Mouse (Mus musculus): ENCODE data around the gene Abcb8. TPM values are rescaled to one million over a fixed set of nuclear protein-coding genes. Genes with fewer than 3 reads are reported as not detected.

Abcb8 gene
- polyA plus RNA-seq, 1 experiment from 2014 or later: 55.0 TPM

DNA sequence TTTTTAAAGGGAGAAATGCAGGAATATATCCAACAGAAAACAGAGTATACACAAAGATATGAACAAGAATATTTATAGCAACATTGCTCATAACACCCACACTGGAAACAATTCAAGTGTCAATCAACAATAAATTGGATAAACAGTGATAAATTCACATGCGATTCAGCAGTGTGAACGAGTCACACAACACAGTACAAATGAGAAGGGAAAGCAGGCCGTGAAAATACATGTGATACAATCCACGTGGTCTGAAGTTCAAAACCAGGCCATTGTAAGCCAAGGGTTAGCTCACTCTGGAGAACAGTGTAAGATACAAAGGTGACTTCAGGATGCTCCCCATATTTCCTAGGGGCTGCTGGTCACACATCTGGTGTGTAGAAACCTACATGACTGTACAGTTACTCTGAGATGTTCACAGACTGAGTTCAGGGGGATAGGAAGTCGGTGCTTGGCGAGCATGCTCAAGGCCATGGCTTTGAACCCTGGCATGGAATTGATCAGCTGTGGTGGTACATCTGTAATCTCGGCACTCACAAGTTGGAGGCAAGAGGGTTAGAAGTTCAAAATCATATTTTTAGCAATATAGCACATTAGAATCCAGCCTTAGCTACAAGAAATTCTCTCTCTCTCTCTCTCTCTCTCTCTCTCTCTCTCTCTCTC is 18.7 kb upstream of the Abcb8 start:
- Histone ChIP-seq H3K9ac (ENCODE audit: low read depth, low read length) (no peak overlapping the region), H3K9me3 (ENCODE audit: control insufficient read depth, low read length) (no peaks in the 10 kb centered on the region), H3K27me3 (ENCODE audit: control insufficient read depth, insufficient read depth, low read length) (no peaks in the 10 kb centered on the region), H3K27ac (ENCODE audit: low read depth, low read length) (no peak overlapping the region), H3K4me3 (ENCODE audit: low read length) (no peak overlapping the region), H3K4me2 (replicated peaks; ENCODE audit: low read depth, low read length) (no peak overlapping the region), H3K36me3 (ENCODE audit: control insufficient read depth, insufficient read depth, low read length) (no peaks in the 10 kb centered on the region), H3K4me1 (ENCODE audit: control insufficient read depth, insufficient read depth, low read length) (no peaks in the 10 kb centered on the region)
- 67% methylated on average over 7 of the region's 7 CpGs for WGBS
- ATAC-seq (ENCODE audit: low FRiP score, low TSS enrichment): no peak

DNA sequence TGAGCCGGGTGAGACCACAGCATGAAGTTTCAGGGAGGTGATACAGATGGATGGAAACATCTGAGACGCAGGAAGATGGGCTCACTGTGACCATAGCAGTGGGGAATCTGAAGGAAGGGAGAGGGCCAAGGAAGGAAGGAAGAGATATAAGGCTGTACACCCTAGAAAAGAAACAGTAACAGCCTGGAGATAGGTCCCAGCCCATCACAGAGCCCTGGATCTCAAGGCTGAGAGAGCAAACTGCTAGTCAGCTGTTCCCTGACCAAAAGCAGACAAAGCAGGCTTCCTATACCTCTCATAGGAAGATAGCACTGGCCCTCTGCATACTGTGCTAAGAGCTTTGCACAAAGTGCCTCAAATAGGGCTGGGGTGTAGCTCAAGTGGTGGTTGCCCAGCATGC is 14.8 kb upstream of the Abcb8 start:
- Histone ChIP-seq H3K4me2 (replicated peaks; ENCODE audit: low read depth, low read length) (no peak overlapping the region), H3K36me3 (ENCODE audit: control insufficient read depth, insufficient read depth, low read length) (no peaks in the 10 kb centered on the region), H3K9ac (ENCODE audit: low read depth, low read length) (no peak overlapping the region), H3K27me3 (ENCODE audit: control insufficient read depth, insufficient read depth, low read length) (no peaks in the 10 kb centered on the region), H3K27ac (ENCODE audit: low read depth, low read length) (no peak overlapping the region), H3K4me1 (ENCODE audit: control insufficient read depth, insufficient read depth, low read length) (0 out of 2 replicates have a peak, but pooled peaks cover 4% of the 10 kb centered on the region), H3K9me3 (ENCODE audit: control insufficient read depth, low read length) (no peaks in the 10 kb centered on the region), H3K4me3 (ENCODE audit: low read length) (no peak overlapping the region)
- WGBS: 75% methylated on average over 2 of the region's 2 CpGs
- no peak for ATAC-seq (ENCODE audit: low FRiP score, low TSS enrichment)

DNA sequence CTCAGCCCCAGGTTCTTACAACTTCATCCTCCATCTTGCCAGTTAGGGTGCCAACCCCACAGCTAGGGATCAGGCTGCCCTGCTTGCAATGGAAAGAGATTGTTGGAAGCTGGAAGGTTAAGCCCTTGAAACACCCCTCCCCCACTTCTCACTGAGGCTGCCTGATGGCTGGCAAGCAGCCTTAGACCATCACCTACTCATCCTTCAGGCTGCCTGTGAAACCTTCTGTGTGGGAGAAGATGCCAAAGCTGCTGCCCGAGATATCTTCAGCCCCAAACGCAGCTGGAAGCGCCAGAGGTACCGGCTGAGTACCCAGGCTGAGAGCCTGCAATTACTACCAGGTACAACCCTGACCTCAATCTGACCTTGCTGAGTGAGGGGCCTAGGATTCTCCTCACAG is 14.0 kb upstream of the Abcb8 start:
- Histone ChIP-seq H3K4me1 (ENCODE audit: control insufficient read depth, insufficient read depth, low read length) (0 out of 2 replicates have a peak, but pooled peaks cover 9% of the 10 kb centered on the region), H3K36me3 (ENCODE audit: control insufficient read depth, insufficient read depth, low read length) (no peaks in the 10 kb centered on the region), H3K27me3 (ENCODE audit: control insufficient read depth, insufficient read depth, low read length) (no peaks in the 10 kb centered on the region), H3K9ac (ENCODE audit: low read depth, low read length) (no peak overlapping the region; the same call in 1 of the 2 replicates), H3K27ac (ENCODE audit: low read depth, low read length) (no peak overlapping the region), H3K9me3 (ENCODE audit: control insufficient read depth, low read length) (no peaks in the 10 kb centered on the region), H3K4me2 (replicated peaks; ENCODE audit: low read depth, low read length) (no peak overlapping the region), H3K4me3 (ENCODE audit: low read length) (no peak overlapping the region)
- WGBS: 66% methylated on average over 4 of the region's 4 CpGs
- ATAC-seq (ENCODE audit: low FRiP score, low TSS enrichment): no peak

DNA sequence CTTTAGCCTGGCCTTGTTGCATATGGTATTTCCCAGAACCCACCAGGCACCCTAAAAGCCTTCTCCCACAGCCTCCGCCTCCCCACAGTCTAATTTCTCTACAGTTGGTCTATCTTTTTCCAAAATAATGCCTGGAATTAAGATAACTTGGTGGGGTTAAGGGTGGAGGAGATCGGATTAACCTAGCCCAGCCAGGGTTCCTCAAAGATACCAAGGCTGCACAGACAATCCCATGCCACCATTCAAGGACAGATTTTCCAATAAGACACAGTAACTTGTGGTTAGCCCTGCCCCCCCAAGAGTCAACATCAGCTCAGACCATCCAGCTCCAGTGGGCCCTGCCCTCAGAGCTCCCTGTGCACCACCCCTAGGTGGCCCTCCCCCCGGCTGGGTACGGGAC is 13.0 kb upstream of the Abcb8 start:
- Histone ChIP-seq H3K9ac (ENCODE audit: low read depth, low read length) (no peak overlapping the region), H3K4me2 (replicated peaks; ENCODE audit: low read depth, low read length) (no peak overlapping the region), H3K4me3 (ENCODE audit: low read length) (no peak overlapping the region), H3K27ac (ENCODE audit: low read depth, low read length) (no peak overlapping the region), H3K27me3 (ENCODE audit: control insufficient read depth, insufficient read depth, low read length) (no peaks in the 10 kb centered on the region), H3K9me3 (ENCODE audit: control insufficient read depth, low read length) (no peaks in the 10 kb centered on the region), H3K36me3 (ENCODE audit: control insufficient read depth, insufficient read depth, low read length) (no peaks in the 10 kb centered on the region), H3K4me1 (ENCODE audit: control insufficient read depth, insufficient read depth, low read length) (0 out of 2 replicates have a peak, but pooled peaks cover 9% of the 10 kb centered on the region)
- no peak for ATAC-seq (ENCODE audit: low FRiP score, low TSS enrichment)
- 94% methylated on average over 4 of the region's 4 CpGs for WGBS

DNA sequence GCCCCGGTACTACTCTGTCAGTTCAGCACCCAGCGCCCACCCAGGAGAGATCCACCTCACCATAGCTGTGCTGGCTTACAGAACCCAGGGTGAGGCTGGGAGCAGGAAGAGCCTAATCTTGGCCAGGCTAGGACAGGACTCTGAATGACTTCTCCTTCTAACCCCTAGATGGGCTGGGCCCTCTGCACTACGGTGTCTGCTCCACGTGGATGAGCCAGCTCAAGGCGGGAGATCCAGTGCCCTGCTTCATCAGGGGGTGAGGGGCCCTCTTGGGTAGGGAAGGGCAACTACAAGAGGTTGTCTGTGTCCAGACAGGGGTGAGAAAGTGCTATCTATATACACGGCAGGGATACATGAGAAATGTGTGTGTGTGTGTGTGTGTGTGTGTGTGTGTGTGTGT is 12.0 kb upstream of the Abcb8 start:
- Histone ChIP-seq H3K27me3 (ENCODE audit: control insufficient read depth, insufficient read depth, low read length) (no peaks in the 10 kb centered on the region; the same call in 1 of the 2 replicates), H3K9ac (ENCODE audit: low read depth, low read length) (no peak overlapping the region), H3K4me2 (replicated peaks; ENCODE audit: low read depth, low read length) (no peak overlapping the region), H3K4me1 (ENCODE audit: control insufficient read depth, insufficient read depth, low read length) (0 out of 2 replicates have a peak, but pooled peaks cover 9% of the 10 kb centered on the region), H3K9me3 (ENCODE audit: control insufficient read depth, low read length) (no peaks in the 10 kb centered on the region), H3K36me3 (ENCODE audit: control insufficient read depth, insufficient read depth, low read length) (no peaks in the 10 kb centered on the region), H3K27ac (ENCODE audit: low read depth, low read length) (no peak overlapping the region), H3K4me3 (ENCODE audit: low read length) (no peak overlapping the region)
- no peak for ATAC-seq (ENCODE audit: low FRiP score, low TSS enrichment)
- 75% methylated on average over 6 of the region's 6 CpGs for WGBS

DNA sequence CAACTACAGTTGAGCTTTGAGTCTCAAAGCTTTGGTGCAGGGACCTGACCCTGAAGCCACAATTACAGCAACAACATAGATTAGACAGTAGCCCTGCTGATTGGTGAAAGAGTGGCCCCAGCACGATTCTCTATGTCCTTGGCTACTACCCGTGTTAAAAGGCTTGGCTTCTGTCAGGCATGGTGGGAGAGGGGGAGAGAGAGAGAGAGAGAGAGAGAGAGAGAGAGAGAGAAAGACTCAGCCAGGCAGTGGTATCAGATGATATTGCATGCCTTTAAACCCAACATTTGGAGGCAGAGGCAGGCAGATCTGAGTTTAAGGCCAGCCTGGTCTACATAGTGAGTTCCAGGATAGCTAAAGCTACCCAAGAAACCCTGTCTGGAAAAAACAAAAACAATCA is 11.5 kb upstream of the Abcb8 start:
- no peak overlapping the region for H3K4me2 ChIP-seq (replicated peaks; ENCODE audit: low read depth, low read length)
- ATAC-seq (ENCODE audit: low FRiP score, low TSS enrichment): no peak
- 57% methylated on average over 2 of the region's 2 CpGs for WGBS
- no peaks in the 10 kb centered on the region for H3K9me3 ChIP-seq (ENCODE audit: control insufficient read depth, low read length)
- no peak overlapping the region for H3K27ac ChIP-seq (ENCODE audit: low read depth, low read length)
- no peak overlapping the region for H3K4me3 ChIP-seq (ENCODE audit: low read length)
- no peaks in the 10 kb centered on the region for H3K36me3 ChIP-seq (ENCODE audit: control insufficient read depth, insufficient read depth, low read length)
- H3K9ac ChIP-seq (ENCODE audit: low read depth, low read length): no peak overlapping the region
- H3K4me1 ChIP-seq (ENCODE audit: control insufficient read depth, insufficient read depth, low read length): peaks cover 10% of the 10 kb centered on the region; the same call in 1 of the 2 replicates
- H3K27me3 ChIP-seq (ENCODE audit: control insufficient read depth, insufficient read depth, low read length): peaks cover 3% of the 10 kb centered on the region; the same call in 1 of the 2 replicates

DNA sequence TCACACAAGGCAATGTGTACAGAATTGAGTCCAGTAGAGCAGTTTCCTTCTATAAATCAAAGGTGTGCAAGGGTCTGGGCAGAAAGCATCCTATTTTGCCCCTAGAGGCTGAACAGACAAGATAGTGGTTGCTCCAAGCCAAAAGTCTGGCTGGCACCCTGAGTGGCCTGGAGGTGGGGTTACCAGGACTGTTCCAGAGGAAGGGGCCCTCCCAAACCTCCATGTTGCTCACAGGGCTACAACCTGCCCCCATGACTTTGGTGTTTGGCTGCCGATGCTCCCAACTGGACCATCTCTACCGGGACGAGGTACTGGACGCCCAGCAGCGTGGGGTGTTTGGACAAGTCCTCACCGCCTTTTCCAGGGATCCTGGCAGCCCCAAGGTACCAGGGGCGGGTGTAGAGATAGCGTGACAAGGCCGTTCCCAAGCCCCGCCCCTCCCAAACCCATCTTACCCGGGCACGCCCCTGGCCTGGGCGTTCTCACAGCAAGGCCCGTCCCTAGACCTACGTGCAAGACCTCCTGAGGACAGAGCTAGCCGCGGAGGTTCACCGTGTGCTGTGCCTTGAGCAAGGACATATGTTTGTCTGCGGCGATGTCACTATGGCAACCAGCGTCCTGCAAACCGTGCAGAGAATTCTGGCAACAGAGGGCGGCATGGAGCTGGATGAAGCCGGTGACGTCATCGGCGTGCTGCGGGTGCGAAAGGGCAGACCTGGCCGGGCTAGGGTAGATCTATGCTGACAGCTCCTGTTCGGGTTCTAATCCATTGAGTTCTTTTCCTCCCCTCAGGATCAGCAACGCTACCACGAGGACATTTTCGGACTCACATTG is 10.2 kb upstream of the Abcb8 start:
- H3K4me2 ChIP-seq (replicated peaks; ENCODE audit: low read depth, low read length): peak overlapping the region; percentile 58
- H3K27ac ChIP-seq (ENCODE audit: low read depth, low read length): no peak overlapping the region
- peaks cover 19% of the 10 kb centered on the region for H3K4me1 ChIP-seq (ENCODE audit: control insufficient read depth, insufficient read depth, low read length)
- peak; percentile 85 for ATAC-seq (ENCODE audit: low FRiP score, low TSS enrichment)
- peaks cover 12% of the 10 kb centered on the region for H3K27me3 ChIP-seq (ENCODE audit: control insufficient read depth, insufficient read depth, low read length)
- peak overlapping the region; percentile 43 for H3K4me3 ChIP-seq (ENCODE audit: low read length)
- no peaks in the 10 kb centered on the region for H3K9me3 ChIP-seq (ENCODE audit: control insufficient read depth, low read length)
- WGBS: under 1% methylated on average over 34 of the region's 34 CpGs
- peak overlapping the region; percentile 18; the same call in 1 of the 2 replicates for H3K9ac ChIP-seq (ENCODE audit: low read depth, low read length)
- no peaks in the 10 kb centered on the region for H3K36me3 ChIP-seq (ENCODE audit: control insufficient read depth, insufficient read depth, low read length)

DNA sequence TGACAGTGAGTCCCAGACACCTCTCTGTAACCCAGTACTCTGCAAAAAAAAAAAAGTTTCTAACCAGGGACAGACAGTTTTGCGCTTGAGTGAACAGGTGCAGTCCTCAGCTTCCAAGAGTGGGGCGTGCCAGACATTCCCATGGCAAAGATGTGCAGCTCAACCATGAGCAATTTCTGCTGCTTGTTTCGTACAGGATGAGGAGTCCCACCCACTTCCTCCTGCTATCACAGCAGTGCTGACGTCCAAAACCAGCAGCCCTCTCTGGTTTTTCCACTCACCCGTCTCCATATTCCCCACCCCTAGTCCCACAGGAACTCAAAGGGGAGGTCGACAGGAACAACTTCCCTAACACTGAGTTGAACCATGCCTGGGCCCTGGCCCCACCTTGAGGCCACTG is 9.1 kb upstream of the Abcb8 start:
- Histone ChIP-seq H3K9me3 (ENCODE audit: control insufficient read depth, low read length) (no peaks in the 10 kb centered on the region), H3K4me3 (ENCODE audit: low read length) (no peak overlapping the region), H3K27me3 (ENCODE audit: control insufficient read depth, insufficient read depth, low read length) (peaks cover 16% of the 10 kb centered on the region), H3K27ac (ENCODE audit: low read depth, low read length) (no peak overlapping the region), H3K9ac (ENCODE audit: low read depth, low read length) (no peak overlapping the region), H3K4me2 (replicated peaks; ENCODE audit: low read depth, low read length) (no peak overlapping the region), H3K36me3 (ENCODE audit: control insufficient read depth, insufficient read depth, low read length) (no peaks in the 10 kb centered on the region), H3K4me1 (ENCODE audit: control insufficient read depth, insufficient read depth, low read length) (peaks cover 21% of the 10 kb centered on the region)
- no peak for ATAC-seq (ENCODE audit: low FRiP score, low TSS enrichment)
- WGBS: 34% methylated on average over 6 of the region's 6 CpGs

DNA sequence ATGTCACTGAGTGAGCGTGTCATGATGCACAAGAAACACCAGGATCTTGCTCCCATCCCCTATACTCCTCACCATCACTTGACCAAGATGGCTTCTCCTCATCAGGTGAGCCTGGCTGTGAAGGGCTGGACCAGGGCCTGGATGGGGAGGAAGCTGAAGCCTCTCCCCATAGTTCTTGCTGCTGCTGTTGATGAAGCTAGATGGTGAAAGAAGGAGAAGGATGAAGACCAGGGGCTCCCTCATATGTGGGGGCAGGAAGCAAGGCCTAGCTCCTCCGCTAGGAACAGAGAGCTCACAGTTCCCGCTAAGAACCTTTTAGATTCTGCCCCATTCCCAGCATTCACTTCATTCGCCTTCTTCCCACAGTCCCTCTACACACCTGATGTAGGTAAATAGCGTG is 8.1 kb upstream of the Abcb8 start:
- Histone ChIP-seq H3K4me3 (ENCODE audit: low read length) (no peak overlapping the region), H3K27me3 (ENCODE audit: control insufficient read depth, insufficient read depth, low read length) (peaks cover 16% of the 10 kb centered on the region), H3K4me1 (ENCODE audit: control insufficient read depth, insufficient read depth, low read length) (peaks cover 21% of the 10 kb centered on the region), H3K36me3 (ENCODE audit: control insufficient read depth, insufficient read depth, low read length) (no peaks in the 10 kb centered on the region), H3K4me2 (replicated peaks; ENCODE audit: low read depth, low read length) (no peak overlapping the region), H3K27ac (ENCODE audit: low read depth, low read length) (no peak overlapping the region), H3K9me3 (ENCODE audit: control insufficient read depth, low read length) (no peaks in the 10 kb centered on the region), H3K9ac (ENCODE audit: low read depth, low read length) (no peak overlapping the region)
- 87% methylated on average over 5 of the region's 5 CpGs for WGBS
- no peak for ATAC-seq (ENCODE audit: low FRiP score, low TSS enrichment)

Measured in kidney, embryonic 14.5 days (tissue).